Mouse (Mus musculus): Measurements from ENCODE around the gene Klhl32.
"Not testable (repeated sequence)": the region's sequence is repeated elsewhere in the genome, so short reads cannot be mapped to it uniquely, and the experiment has no call there.

Gene Klhl32

GRCm38 (mm10) chr4:24793726-24794345 is 57.1 kb downstream of the Klhl32 start:
- DNase-seq: no peak

GRCm38 (mm10) chr4:24792416-24792981 is 58.4 kb downstream of the Klhl32 start:
- DNase-seq: peak; percentile 50

- no peak for DNase-seq
Observed at GRCm38 (mm10) chr4:24789331-24789730, 61.6 kb downstream of the Klhl32 start.

- DNase-seq: no peak
Observed at GRCm38 (mm10) chr4:24785757-24786532, 65.0 kb downstream of the Klhl32 start.

GRCm38 (mm10) chr4:24765919-24766318 is 85.0 kb downstream of the Klhl32 start:
- DNase-seq: no peak

- DNase-seq: no peak
Observed at GRCm38 (mm10) chr4:24765469-24765868, 85.5 kb downstream of the Klhl32 start.

- DNase-seq: no peak
Observed at GRCm38 (mm10) chr4:24764558-24764957, 86.4 kb downstream of the Klhl32 start.

GRCm38 (mm10) chr4:24763451-24763850 is 87.5 kb downstream of the Klhl32 start:
- no peak for DNase-seq

GRCm38 (mm10) chr4:24758954-24759353 is 92.0 kb downstream of the Klhl32 start:
- DNase-seq: no peak

- DNase-seq: no peak
Observed at GRCm38 (mm10) chr4:24752517-24753208, 98.3 kb downstream of the Klhl32 start.

- no peak for DNase-seq
Observed at GRCm38 (mm10) chr4:24737080-24737479, 113.8 kb downstream of the Klhl32 start.

- DNase-seq: peak; percentile 79
Observed at GRCm38 (mm10) chr4:24720834-24721233, 130.1 kb downstream of the Klhl32 start.

- no peak for DNase-seq
Observed at GRCm38 (mm10) chr4:24715559-24715958, 135.4 kb downstream of the Klhl32 start.

GRCm38 (mm10) chr4:24714367-24714766 is 136.6 kb downstream of the Klhl32 start:
- peak; percentile 34 for DNase-seq

- peak; percentile 45 for DNase-seq
Observed at GRCm38 (mm10) chr4:24698528-24699117, 152.3 kb downstream of the Klhl32 start.

- DNase-seq: no peak
Observed at GRCm38 (mm10) chr4:24680080-24680479, 170.8 kb downstream of the Klhl32 start.

- no peak for DNase-seq
Observed at GRCm38 (mm10) chr4:24670007-24670406, 180.9 kb downstream of the Klhl32 start.

GRCm38 (mm10) chr4:24659218-24659617 is 191.7 kb downstream of the Klhl32 start:
- no peak for DNase-seq

- not testable (repeated sequence) for DNase-seq
Observed at GRCm38 (mm10) chr4:24644735-24645134, 206.2 kb downstream of the Klhl32 start.

- no peak for DNase-seq
Observed at GRCm38 (mm10) chr4:24642306-24642705, 208.6 kb downstream of the Klhl32 start.

- no peak for DNase-seq
Observed at GRCm38 (mm10) chr4:24631177-24631911, 219.6 kb downstream of the Klhl32 start.

GRCm38 (mm10) chr4:24630430-24630829 is 220.5 kb downstream of the Klhl32 start:
- no peak for DNase-seq

Data from embryo, embryonic 11 days (tissue).